Mouse (Mus musculus) heart, postnatal 14 days (tissue): ENCODE measurements at regions not wholly inside any gene's neighbourhood (a gene's known extent, or its start where the extent isn't known, plus 50 kb on each side); places are given as distances from the start of the nearest gene placed in this dataset.
A peak's percentile ranks its signal among the peaks of the same experiment; 100 is the strongest.

Experiments used
- DNase-seq, 2 experiments: peaks; one replicate each; pipeline ENCODE4 v3.0.0; 2021 to 2022
- intact Hi-C: fragments of 180-260 bp; cut with DNase I; formaldehyde crosslinking; loops from one replicate; pipeline ENCODE4 v1.15.1; 2025

GRCm38 (mm10) chr1:44388091-44388490 lies 163.2 kb upstream of the Gulp1 start:
- no peak for DNase-seq
- intact Hi-C loops = no loop called here

- intact Hi-C loops = no loop called here
- no peak for DNase-seq
Observed at GRCm38 (mm10) chr1:44392141-44392540, 159.2 kb upstream of the Gulp1 start.

DNA sequence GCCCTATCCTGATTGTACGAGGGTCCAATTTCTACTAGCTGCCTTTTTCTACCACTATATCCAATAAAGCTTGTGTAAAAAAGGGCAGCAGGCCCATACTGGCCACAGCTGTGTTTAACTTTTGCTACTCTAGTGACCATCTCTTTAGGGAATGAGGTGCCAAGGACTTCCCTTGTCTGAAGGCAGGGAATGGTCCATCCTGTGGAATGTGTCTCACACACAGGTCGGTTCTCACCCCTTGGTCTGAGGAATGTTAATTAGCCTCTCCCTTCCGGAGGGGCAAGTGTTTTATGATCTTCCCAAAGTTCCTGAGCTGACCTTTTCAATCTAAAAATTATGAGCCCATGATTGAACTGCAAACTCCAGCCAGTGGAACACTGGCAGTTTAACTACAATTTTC lies 155.8 kb upstream of the Gulp1 start:
- intact Hi-C loops = no loop called here
- DNase-seq = no peak

DNA sequence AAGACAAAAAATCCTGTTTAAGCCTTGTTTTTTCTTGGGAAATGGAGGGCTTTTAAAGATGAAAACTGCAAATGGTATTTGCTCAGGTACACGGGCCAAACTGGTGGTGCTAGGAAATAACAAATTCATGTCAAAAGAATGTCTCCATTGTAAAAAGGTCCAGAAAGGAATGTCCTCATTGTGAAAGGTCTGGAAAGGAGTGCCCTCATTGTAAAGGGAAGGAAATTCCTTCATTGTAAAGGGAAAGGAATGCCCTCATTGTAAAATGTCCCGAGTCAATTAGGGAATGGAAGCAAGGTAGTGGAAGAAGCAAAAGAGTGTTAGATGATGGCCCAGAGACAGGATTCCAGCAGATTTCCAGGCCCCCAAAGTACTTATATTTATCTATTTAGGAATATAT lies 153.2 kb upstream of the Gulp1 start:
- intact Hi-C loops = no loop called here
- no peak for DNase-seq

GRCm38 (mm10) chr1:44437822-44438221 lies 113.5 kb upstream of the Gulp1 start:
- DNase-seq = peak in 1 of 2 experiments; percentile 7
- intact Hi-C loops = no loop called here
